Mouse (Mus musculus) left cerebral cortex, adult 18-20 months (tissue): ENCODE measurements at regions not wholly inside any gene's neighbourhood (a gene's known extent, or its start where the extent isn't known, plus 50 kb on each side); places are given as distances from the start of the nearest gene placed in this dataset.

Experiments used
- DNase-seq, 2 experiments: peaks; one replicate each; pipeline ENCODE4 v3.0.0; 2021 to 2022; ENCODE audit warnings: low spot score in 2 of 2, mixed read lengths in 1 of 2
- microRNA-seq, 2 experiments: library from miRNA; unstranded; fragments of <30 nt; microRNA quantifications; one replicate each; pipeline ENCODE4 v1.2.0; 2021

DNA sequence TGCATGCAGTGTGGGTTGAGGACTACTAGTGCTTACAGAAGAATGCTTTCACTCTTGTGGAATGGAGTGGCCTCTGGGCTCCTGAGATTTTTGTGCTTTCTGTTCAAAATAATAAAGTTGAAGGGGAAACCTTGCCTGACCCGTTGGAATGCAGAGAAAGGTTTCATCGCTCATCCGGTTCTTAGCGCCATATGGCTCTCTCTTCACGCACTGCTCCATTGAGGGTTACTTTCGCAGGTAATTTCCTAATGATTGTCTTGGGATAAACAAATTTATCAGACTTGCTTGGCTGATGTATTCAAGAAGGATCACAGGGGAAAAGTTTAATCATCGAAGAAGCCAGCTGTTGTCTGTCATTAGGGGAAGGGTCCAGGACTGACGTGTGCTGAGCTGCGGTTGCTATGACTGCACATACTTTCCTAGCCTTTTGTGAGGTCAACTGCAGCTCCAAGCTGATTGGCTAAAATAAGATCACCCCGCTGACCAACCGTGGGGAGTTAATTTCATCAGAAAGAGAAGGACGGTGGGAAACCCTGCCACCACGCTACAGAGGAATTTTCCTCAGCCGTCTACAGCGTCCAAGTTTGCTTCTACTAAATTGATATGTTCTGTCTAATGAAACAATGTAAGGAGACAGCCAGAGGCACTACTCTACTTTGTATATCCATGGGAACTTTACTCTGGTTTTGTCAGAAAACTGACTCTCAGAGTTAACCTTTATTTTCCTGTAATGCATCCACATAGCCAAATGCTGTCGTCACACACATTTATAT is 210.9 kb downstream of the Sox2 start:
- DNase-seq, result no peak

DNA sequence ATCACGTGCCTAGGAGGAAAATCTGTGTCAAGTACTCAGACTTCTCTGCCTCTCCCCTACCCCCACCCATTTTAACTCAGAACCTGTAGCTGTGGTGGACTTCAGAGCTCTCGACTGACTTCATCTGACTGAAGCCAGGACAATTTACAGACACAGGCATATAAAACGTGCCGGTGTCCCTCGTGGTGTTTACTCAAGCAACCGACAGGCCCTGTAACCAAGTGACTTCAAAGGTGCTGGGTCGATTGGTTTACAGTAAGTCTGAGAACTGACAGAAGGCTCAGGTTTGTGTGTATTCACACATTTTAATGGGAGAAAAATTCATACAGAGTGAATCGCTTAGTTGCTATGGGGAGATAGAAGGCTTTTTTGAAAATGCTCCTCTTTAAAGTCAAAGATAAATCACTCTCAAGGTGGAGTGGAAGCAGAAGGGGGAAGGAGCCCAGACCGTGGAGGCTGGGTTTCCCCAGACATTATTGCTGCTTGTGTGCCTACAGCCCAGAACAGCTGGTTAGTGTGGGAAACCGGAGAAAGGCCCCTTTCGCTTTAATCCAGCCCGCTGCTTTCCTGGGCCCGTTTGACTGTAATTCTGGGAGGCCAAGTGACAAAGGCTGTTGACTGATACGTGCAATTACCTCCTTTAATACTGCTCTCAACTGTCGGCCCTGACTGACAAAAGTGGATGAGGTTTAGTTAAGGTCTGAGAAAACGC is 218.6 kb downstream of the Sox2 start:
- no peak for DNase-seq

DNA sequence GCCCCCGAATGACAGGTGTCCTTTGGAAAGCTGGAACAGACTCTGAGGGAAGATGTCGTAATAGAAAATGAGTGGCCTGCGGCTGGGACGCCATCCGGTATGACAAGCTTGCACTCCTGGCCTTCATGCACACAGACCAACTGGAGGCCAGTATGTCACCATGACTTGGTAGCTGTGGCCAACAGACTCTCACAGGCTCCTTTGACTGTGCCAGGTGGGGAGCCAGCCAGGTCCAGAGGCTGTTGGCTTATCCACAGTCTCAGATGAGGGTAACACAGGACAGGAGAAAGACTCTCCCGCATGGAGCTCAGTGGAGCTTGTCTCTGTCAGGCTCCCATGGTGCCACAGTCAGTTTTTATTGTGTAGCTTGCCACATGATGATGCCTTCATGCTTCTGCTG is 219.7 kb downstream of the Sox2 start:
- no peak for DNase-seq

DNA sequence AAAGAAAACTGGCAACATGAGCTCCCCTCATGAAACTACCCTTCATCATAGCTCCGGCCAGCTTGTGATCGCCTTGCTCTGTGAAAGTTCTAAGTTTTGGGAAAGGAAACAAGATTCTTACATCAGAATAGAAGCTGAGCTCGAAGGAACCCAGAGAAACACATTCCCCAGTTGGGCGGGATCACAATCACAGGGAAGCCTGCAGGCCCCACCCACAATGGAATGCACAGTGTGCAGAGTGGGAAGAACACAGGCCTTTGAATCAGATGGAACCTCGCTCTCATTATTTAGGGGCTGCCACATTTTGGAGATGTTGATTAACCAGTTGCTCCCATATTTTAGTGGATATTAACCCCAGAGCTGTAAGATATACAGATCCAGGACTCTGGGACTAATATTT is 234.9 kb downstream of the Sox2 start:
- DNase-seq, result no peak

DNA sequence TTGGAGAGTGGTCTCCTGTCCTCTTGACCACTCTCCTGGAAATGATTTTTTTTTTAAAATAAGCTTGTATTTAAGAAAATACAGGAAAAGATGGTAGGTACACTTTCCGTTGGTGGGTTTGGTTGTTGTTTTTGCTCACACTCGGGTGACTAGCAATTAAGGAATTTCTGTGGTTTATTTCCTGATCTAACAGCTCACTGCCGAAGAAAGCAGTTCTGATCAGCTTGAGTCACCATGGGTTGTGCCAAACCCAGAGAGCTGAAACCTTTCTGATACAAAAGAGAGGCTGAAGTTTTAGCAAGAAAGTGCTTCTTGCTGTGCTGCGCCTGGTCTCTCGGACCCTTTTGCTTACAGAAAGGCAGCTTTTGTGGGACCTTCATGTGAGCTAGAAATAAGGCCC is 243.2 kb downstream of the Sox2 start:
- DNase-seq, result no peak

DNA sequence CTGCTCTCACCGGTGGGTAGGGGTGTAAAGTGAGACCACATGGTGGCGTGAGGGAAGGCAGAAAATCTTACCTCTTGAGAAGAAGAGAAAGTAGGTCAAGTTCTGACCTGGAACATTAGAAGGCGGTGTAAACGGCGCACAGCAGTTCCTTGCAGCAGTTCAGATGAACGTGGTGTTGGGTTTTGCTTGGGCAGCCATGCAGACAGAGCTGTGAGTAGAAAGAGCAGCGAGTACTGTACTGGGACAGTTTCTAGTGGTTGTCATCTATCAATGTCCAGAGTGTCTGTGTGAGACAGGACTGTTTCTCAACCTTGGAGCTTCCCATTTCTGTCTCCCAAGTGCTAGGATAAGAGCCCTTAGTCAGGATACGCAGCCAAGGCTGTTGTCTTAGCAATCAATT is 252.9 kb downstream of the Sox2 start:
- DNase-seq, result no peak

DNA sequence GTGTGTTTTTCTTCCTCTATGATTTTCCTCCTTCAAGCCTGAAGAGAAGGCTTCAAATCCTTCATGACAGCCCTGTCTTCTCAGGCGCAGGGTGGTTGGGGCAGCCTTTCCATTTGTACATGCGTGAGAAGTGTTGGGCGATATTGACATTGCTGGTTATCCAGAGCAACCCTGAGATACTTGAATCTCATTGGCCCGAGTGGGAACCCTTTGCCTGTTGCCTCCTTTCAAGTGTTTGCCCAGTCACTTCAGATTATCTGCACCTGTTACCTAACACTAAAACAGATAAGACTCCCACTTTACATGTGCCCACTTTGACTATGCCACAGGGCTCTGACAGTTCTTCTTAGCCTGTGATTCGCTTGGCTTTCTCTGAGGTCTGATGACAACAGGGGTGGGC is 258.3 kb downstream of the Sox2 start:
- no peak for DNase-seq

DNA sequence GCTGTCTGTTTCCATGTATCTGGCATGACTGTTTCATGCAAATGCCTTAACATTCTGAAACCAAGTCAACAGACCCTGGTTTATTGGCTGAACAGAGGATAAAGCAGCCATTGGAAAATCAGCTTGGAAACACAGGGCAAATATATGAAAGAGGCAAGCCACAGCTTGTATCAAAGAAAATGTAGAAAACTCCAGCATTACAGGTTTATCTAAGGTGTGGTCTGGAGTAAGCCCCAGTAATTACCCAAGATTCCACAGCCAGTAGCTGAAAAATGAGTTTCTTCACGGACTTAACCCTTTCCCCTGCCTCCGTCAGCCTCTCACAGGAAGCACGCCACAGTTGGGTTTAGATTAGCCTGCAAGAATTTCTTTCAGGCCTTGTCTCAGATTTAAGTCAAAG is 259.1 kb downstream of the Sox2 start:
- DNase-seq, result no peak

DNA sequence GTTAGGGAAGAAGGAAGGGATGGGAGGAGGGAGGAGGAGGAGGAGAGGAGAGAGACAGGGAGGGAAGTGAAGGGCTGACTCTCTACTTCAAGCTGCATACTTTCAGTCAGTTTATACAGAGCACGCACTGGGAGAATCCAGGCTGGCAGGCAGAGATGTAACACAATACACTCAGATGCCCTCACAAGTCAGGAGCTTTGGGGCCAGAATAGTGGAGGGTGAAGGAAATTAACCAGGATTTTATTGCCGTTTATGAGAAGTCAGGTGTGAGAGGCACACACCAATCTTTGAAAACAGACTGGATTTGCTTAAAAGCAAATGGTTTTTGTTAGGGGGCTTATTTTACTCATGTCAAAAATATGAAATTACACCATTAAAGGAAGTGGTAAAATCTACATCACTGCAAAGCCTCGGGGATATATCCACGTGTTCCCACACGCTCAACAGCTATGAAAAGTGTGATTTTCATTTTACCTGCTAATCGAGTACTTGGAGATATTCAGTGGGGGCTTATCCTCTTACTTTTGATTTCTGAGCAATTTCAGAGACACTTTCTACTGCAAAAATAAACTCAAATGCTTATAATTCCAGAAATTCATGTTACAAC is 268.2 kb downstream of the Sox2 start:
- DNase-seq, result no peak

DNA sequence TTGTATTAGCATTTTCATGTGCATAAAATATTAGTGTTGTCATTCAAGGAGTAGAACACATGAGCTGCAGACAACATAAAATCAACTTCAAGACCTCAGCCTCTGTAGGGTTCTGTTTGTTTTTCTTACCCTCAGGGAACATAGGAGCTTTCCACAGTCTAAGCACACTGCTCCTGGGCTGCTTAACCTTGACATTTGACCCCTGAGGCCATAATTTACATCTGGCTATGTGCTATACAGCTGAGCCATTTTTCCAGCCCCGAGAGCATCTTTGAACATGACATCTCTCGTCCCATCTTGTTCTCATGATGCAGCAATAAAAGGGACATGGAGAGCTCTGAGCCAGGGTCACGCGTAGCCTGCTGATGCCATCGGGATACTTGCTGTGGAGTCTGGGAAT is 270.3 kb downstream of the Sox2 start:
- DNase-seq, result no peak

DNA sequence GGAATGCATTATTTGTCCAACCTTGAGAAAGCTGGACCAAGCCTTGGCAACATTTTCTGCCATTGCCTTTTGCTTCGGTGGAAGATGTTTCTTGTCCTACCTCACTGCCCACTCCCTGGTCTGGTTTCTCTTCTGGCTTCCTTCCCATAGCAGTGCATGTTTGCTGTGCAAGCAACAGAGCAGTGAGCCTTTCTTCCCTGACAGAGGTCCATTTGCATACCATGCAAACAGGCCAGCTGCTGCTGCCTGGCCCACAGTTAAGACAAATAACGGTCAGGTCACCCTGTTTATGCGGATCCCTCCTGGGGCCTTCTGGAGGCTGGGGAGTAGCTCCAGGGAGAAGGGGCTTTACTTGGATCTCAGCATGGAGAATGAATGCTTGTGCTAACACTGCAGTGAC is 299.7 kb downstream of the Sox2 start:
- DNase-seq, result no peak

DNA sequence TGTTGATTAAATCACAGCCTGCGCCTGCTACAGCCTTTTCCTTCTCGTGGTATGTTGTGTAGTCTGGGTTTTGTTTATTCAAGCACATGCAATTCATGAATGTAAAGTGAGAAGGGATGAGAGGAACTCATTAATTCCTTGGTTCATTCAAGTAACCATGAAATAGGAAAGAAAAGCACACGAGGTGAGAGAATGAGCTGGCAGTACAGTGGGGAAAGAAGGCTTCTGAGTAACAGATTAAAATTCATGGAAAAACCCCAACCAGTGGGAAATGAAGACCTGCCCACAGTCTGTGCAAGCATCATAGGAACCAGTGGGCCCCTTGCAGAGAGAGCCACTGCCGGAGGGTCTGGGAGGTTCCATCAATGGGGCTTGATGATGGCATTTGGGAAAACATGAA is 306.0 kb downstream of the Sox2 start:
- no peak for DNase-seq

DNA sequence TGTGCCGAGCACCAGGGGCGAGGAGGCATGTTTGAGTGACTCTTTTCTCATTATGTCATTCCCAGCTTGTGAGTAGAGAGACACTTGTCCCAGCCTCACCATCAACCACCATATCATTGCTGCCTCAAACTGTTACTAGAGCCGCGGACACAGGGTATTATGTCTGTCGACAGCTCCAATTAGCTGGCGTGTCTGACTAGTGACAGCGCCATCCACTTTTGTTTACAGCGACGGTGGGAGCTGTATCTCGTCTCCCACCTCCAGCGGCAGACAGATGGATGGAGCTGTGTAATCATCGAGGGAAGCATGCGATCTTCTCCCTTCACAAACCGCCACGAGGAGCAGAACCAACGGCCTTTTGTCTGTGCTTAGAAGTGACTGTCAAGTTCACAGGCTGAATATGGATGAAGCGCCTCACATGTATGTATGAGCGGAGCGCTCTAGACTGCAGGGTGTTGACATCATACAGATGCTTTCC is 308.9 kb downstream of the Sox2 start:
- no peak for DNase-seq

DNA sequence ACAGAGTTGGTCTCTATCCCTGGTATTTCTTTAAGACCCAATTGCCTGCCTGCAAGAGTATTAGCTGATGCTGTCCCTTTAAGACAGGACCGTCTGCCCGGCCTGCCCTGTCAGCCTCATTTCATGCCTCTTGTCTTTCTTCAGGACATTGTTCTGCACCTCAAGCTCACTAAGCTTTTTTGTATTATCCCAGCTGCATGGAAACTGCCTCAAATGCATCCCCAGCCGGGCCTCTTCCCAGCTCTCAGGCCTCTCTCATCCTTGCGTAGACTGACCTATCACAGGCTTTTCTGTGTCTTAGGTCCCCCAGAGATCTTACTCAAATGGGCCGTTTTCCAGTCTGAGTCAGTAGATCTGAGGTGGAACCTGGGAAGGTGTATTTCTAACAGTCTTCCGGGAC is 316.2 kb downstream of the Sox2 start:
- DNase-seq, result no peak

DNA sequence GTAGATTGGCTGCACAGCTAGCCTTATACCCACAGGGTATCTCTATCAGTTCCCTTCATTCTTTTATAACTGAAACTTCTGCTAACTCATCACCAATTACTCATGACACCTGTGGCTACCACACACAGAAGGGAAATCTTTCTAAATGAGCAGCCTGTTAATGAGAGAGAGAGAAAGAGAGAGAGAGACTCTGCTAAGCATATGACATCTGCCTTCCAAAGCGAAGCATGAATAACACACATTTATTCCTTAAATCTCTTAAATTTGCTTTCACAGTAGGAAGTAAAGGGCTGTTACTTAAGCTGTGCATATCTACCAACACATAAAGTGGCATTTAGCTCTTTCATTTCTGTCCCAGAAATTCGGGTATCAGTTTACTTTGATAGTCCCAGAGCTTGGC is 317.7 kb downstream of the Sox2 start:
- DNase-seq, result no peak

DNA sequence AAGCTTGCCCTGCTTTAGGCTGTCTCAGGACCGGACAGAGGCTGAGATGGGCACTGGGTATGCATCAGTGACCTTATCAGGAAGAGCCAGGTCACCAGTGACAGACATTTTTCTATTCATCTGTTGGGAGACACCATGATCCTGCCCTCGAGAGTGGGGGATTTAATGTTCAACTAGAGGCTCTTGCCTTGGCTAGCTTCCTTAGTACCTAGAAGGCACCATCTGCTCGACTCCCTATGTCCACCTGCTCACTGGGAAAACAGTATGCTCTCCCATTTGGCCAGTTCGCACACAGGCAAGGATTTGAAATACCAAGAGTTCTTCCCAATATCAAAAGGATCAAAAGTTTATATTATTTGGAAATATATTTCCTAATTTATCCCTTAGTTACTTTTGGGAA is 321.3 kb downstream of the Sox2 start:
- DNase-seq, result no peak

DNA sequence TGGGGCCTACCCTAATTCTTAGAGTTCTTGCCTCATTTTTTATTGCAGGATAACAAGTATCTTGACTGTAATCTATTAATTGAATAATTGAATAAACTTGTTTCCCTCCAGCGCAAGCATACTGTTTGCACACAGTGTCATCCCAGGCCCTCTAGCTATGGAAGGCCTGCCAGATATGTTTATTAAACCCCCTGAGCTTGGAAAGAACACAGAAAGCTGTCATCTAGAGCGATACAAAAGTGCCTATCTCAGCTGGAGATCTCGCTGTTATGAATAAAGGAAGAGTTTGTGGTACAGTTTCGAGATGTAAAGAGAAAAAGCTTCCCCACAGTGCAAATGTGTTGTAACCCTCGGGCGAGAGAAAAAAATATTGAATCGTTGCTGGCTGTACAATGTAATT is 324.2 kb downstream of the Sox2 start:
- DNase-seq, result no peak

Small RNA genes lying in the stretch of these regions (microRNA-seq; reads per million reads assigned to microRNA genes)
- gene Mir6378, result 0 reads per million in 2 experiments
